Mouse (Mus musculus) splenic B cell, adult 2 months (primary cell): ENCODE results near the gene Dph2.

Source experiments
- DNase-seq: peaks from one replicate; pipeline ENCODE4 v3.0.0-alpha.2; 2011; ENCODE audit warnings: low read depth, low spot score
- H3K27me3 ChIP-seq: 2 replicates; pipeline ENCODE4 v1.6.1; 2012; ENCODE audit warnings: mild to moderate bottlenecking, low read length, moderate library complexity, mixed read lengths; ENCODE audit not compliant: control insufficient read depth, poor library complexity, insufficient read depth, severe bottlenecking
- H3K36me3 ChIP-seq: 2 replicates; pipeline ENCODE4 v1.6.1; 2012; ENCODE audit warnings: mild to moderate bottlenecking, low read length, moderate library complexity, mixed read lengths; ENCODE audit not compliant: control insufficient read depth, poor library complexity, insufficient read depth, severe bottlenecking

The Dph2 gene

DNA sequence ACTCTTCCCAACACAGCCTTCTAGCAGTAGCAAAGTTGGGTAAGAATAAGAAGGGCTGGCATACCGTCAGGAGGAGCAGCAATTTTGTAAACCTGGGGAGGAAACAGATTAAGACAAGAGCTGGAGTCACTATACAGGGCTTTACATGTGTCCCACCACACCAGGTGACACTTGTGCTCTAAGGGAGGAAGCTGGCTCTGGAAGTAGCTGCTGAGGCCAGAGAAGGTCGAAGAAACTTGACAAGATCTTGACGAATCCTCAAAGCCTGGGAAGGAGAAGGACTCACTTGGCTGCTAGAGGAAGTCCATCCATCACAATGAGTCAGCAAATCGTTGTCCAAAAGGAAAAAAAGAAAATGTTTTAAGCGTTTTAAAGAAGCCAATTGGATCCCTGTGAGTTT lies 24.6 kb upstream of the Dph2 start:
- Histone ChIP-seq H3K36me3 (no peaks in the 10 kb centered on the region; the same call in 1 of the 2 replicates), H3K27me3 (no peaks in the 10 kb centered on the region)
- DNase-seq: no peak

DNA sequence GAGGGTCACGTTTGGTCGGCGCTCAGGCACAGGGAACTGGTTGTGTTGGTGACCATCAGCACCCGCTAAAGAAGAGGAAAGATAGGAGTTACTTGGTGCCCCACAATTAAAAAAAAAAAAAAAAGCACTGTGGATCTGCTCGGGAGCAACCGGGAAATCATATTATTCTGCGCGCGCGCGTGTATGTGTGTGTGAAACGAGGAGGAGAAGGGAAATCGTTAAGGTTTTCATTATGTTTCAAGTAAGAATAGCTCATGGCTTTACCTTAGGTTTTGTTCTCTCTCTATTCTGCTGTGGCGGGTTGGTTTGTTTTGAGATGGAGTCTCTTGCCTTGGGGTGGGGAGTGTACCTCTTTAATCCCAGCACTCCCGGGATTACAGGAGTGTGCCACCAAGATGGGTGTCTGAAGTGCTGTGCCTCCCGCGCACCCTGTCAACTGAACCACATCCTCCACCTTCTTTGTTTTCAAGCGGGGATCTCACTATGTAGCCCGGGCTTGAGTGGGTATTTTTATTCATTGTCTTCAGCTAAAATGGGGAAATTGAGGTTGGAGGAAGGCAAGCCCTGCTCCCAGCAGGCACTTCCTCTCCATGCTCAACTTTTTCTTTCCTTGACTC lies 23.8 kb upstream of the Dph2 start:
- no peaks in the 10 kb centered on the region for H3K27me3 ChIP-seq
- no peak for DNase-seq
- no peaks in the 10 kb centered on the region; the same call in 1 of the 2 replicates for H3K36me3 ChIP-seq

DNA sequence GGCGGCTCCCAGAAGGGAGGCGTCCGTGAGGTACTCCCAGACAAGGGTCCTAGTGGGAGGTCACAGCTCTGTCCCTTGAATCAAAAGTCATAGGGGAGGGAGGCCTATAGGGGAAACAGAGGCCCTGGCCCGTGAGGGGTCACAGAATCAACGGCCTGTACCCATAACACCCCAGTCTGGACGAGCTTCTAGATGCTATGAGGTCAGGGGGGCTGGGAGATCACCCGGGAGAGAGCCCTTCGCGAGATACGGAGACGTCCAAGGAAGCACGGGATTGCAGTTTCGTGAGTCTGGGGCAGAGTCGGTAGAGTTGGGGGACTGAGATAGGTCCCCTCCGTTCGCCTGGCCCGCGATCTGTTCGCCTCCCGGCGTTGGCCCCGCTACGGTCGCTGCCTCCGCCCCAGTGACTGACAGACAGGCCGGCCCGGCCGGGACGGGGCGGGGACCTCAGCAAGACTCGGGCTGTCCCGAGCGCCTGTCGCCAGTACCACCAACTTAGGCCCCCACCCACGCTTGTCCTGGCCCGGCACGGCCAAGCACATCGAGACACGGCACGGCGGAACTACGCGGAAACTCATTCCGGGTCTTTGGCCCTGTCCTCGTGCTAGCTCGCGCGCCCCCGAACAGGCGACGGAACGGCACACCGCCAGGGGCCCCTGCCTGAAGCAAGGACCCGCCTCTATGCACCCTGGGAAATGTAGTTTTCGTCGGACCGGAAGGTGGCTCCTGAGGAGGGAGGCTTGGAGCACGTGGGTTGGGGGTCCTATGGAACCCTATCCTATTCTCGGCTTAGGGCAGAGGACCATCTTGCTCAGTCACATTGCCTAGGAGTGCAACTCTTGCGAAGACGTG lies 23.0 kb upstream of the Dph2 start, which contains the start of gene Ipo13:
Ipo13 (minus strand) TSS at position 409 of the 852 bp plus-strand sequence.
- H3K27me3 ChIP-seq: no peaks in the 10 kb centered on the region
- H3K36me3 ChIP-seq: no peaks in the 10 kb centered on the region; the same call in 1 of the 2 replicates
- DNase-seq: peak; percentile 93

DNA sequence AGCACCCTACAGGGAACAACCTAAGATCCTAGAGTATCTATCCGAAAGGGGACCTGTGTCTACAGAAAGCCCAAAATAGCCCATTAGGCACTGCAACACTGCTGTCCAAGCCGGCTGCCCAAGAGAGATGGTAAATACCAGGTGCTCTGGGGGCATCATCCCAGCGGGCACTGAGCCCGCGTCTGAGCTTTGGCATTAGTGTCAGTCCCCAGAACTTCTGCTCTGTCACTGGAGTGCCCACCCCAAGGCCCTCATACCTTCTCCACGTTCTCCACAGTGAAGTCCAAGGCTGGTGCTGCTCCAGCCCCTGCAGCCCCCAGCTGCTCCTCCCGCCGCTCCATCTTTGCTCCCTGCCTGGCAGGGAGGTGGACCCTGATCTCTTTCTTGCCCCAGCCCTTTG lies 22.2 kb upstream of the Dph2 start:
- no peaks in the 10 kb centered on the region; the same call in 1 of the 2 replicates for H3K36me3 ChIP-seq
- no peaks in the 10 kb centered on the region for H3K27me3 ChIP-seq
- DNase-seq: no peak

GRCm38 (mm10) chr4:117913421-117913820 lies 21.6 kb upstream of the Dph2 start:
- no peaks in the 10 kb centered on the region for H3K27me3 ChIP-seq
- DNase-seq: no peak
- H3K36me3 ChIP-seq: no peaks in the 10 kb centered on the region; the same call in 1 of the 2 replicates

- H3K36me3 ChIP-seq: no peaks in the 10 kb centered on the region; the same call in 1 of the 2 replicates
- no peak for DNase-seq
- H3K27me3 ChIP-seq: no peaks in the 10 kb centered on the region
Measured at GRCm38 (mm10) chr4:117912685-117913273, 20.9 kb upstream of the Dph2 start.

GRCm38 (mm10) chr4:117912131-117912561 lies 20.3 kb upstream of the Dph2 start:
- no peaks in the 10 kb centered on the region for H3K27me3 ChIP-seq
- H3K36me3 ChIP-seq: no peaks in the 10 kb centered on the region; the same call in 1 of the 2 replicates
- no peak for DNase-seq

GRCm38 (mm10) chr4:117908834-117909453 lies 17.1 kb upstream of the Dph2 start:
- H3K36me3 ChIP-seq: no peaks in the 10 kb centered on the region; the same call in 1 of the 2 replicates
- H3K27me3 ChIP-seq: no peaks in the 10 kb centered on the region

DNA sequence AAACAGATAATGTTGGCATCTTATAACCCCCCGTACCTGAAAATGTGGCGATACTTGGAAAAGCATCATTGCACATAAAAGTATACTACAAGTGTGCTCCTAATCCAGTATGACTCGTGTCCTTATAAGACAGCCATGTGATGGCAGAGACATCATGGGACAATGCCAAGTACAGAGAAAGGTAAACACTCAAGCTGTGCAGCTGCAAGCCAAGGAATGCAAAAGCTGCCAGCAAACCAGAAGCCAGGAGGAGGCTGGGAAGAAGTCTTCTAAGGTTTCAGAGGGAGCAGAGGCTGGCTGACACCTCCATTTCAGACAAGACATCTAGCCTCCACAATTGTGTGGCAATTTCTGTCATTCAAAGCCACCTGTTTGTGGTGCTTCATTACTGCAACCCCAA lies 14.4 kb upstream of the Dph2 start:
- no peak for DNase-seq
- Histone ChIP-seq H3K27me3 (no peaks in the 10 kb centered on the region), H3K36me3 (peaks cover 4% of the 10 kb centered on the region)

More at GRCm38 (mm10) chr4:117908834-117909453, 17.1 kb upstream of the Dph2 start:
- DNase-seq: no peak

DNA sequence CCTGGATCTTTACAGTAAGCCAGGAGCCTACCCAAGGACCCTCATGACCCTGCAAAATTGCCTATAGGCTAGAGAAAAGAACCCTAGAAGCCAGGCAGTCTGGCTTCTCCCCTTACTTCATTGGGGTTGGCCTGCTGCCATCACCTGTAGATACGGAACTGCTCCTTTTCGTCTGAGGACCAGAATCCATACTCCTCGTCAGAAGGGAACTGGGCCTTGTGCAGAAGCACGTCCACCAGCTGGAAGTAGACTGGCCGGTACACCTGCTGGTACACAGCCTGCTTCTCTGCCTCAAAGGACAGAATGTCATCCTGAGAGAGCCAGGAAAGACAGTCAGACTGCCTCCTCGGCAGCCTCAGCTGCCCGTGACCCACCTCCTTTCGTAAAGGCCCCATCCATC lies 12.9 kb upstream of the Dph2 start:
- no peaks in the 10 kb centered on the region for H3K27me3 ChIP-seq
- no peak for DNase-seq
- H3K36me3 ChIP-seq: peaks cover 5% of the 10 kb centered on the region

DNA sequence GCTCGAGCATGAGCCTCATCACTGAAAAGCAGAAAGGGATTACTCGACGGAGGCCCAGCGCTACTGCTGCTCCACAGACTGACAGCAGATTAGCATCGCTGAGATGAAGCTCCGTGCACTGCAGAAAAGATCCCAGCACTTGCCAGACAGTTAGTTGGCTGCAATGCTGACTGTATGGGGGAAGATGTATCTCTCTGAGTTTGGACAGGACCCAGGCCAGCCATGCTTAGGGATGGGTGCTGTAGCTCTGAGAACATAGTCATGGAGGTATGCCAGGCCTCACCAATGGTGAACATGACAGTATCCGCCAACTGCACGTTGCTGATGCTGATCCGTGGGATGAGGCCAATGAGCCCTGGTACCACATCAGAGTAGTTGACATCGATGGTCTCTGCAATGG lies 12.3 kb upstream of the Dph2 start:
- Histone ChIP-seq H3K27me3 (no peaks in the 10 kb centered on the region), H3K36me3 (peaks cover 5% of the 10 kb centered on the region)
- DNase-seq: no peak

DNA sequence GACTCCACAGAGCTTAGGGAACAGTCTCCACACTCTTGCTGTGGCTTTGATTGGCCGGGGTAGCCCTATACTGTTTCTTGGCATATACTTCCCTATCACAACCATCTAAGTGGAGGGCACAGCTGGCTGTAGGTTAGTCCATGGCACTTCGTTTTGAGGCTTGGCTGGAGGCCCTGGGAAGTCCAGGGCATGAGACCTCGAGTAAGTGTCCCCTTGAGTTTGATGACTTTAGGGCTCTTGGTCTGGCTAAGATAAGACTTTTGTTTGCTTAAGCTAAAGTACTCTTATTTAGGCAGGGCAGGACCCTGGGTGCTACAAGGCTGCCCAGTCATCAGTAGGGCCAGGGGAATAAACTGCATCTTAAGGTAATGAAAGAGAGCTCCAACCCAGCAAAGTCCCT lies 6.3 kb upstream of the Dph2 start:
- DNase-seq: no peak
- no peaks in the 10 kb centered on the region for H3K27me3 ChIP-seq
- H3K36me3 ChIP-seq: peaks cover 5% of the 10 kb centered on the region

- no peaks in the 10 kb centered on the region for H3K27me3 ChIP-seq
- no peaks in the 10 kb centered on the region; the same call in none of the 2 replicates for H3K36me3 ChIP-seq
- DNase-seq: no peak
Measured at GRCm38 (mm10) chr4:117896031-117896430, 4.2 kb upstream of the Dph2 start.

- no peak for DNase-seq
- no peaks in the 10 kb centered on the region for H3K27me3 ChIP-seq
- no peaks in the 10 kb centered on the region; the same call in none of the 2 replicates for H3K36me3 ChIP-seq
Measured at GRCm38 (mm10) chr4:117895339-117895738, 3.5 kb upstream of the Dph2 start.
